Mouse (Mus musculus) heart, embryonic 14.5 days (tissue): ENCODE results near the gene Zbtb25. TPM values are rescaled to one million over a fixed set of nuclear protein-coding genes. Genes with fewer than 3 reads are reported as not detected.

Experiments used
- ATAC-seq: fragments of 200-750 bp; cut with Nextera tagmentation; 2 replicates; pipeline ENCODE4 v1.8.0; 2017; ENCODE audit warnings: low read depth, moderate TSS enrichment; ENCODE audit not compliant: insufficient number of reproducible peaks, insufficient read depth, low FRiP score
- H3K27ac ChIP-seq, 2 experiments: fragments of 200-500 bp in 1 of 2; fragments of 300-500 bp in 1 of 2; sonication (generic) in 1 of 2; replicated peaks in 1 of 2; 2 replicates each; pipeline ENCODE4 v1.5.1; 2012 to 2014; ENCODE audit warnings: low read depth in 2 of 2, low read length in 2 of 2, control low read depth in 1 of 2, mild to moderate bottlenecking in 1 of 2, mixed read lengths in 1 of 2; ENCODE audit not compliant: control insufficient read depth in 1 of 2, insufficient read depth in 1 of 2
- H3K27me3 ChIP-seq: fragments of 300-500 bp; sonication (generic); 2 replicates; pipeline ENCODE4 v1.6.1; 2014; ENCODE audit warnings: mild to moderate bottlenecking, low read length, control low read depth; ENCODE audit not compliant: control insufficient read depth, insufficient read depth
- H3K36me3 ChIP-seq: fragments of 300-500 bp; sonication (generic); 2 replicates; pipeline ENCODE4 v1.6.1; 2014; ENCODE audit warnings: mild to moderate bottlenecking, control low read depth, low read length, mixed read lengths; ENCODE audit not compliant: control insufficient read depth, insufficient read depth
- H3K4me1 ChIP-seq, 2 experiments: fragments of 200-500 bp in 1 of 2; fragments of 300-500 bp in 1 of 2; sonication (generic) in 1 of 2; 2 replicates each; pipeline ENCODE4 v1.6.1; 2012 to 2014; ENCODE audit warnings: low read length in 2 of 2, control low read depth in 1 of 2, mixed read lengths in 1 of 2; ENCODE audit not compliant: control insufficient read depth in 2 of 2, insufficient read depth in 2 of 2
- H3K4me2 ChIP-seq: fragments of 300-500 bp; sonication (generic); 2 replicates; pipeline ENCODE4 v1.6.1; 2014; ENCODE audit warnings: mild to moderate bottlenecking, low read length
- H3K4me3 ChIP-seq, 2 experiments: fragments of 200-500 bp in 1 of 2; fragments of 300-500 bp in 1 of 2; sonication (generic) in 1 of 2; 2 replicates each; pipeline ENCODE4 v1.5.1; 2012 to 2014; ENCODE audit warnings: low read length in 2 of 2, mild to moderate bottlenecking in 2 of 2, control low read depth in 1 of 2, low read depth in 1 of 2, moderate library complexity in 1 of 2; ENCODE audit not compliant: control insufficient read depth in 1 of 2, insufficient read depth in 1 of 2
- H3K9ac ChIP-seq: fragments of 300-500 bp; sonication (generic); 2 replicates; pipeline ENCODE4 v1.6.1; 2014; ENCODE audit warnings: mild to moderate bottlenecking, low read length
- H3K9me3 ChIP-seq: fragments of 300-500 bp; sonication (generic); 2 replicates; pipeline ENCODE4 v1.6.1; 2016; ENCODE audit warnings: low read length, control low read depth; ENCODE audit not compliant: control insufficient read depth
- WGBS: fragments of 180-500 bp; shearing (Covaris S2); extraction: QIAGEN DNeasy Blood & Tissue Kit; methylation state at CpG from one replicate; pipeline ENCODE4 v1.1.7; 2014; 5-methylcytosine and 5-hydroxymethylcytosine counted together
- polyA plus RNA-seq: library from polyadenylated mRNA; unstranded; fragments of >200 nt; fragmentation: Nextera tagmentation; extraction: Ambion mirVana; gene quantifications from 2 replicates; pipeline ENCODE4 v1.2.1, GENCODE M21; 2014

Zbtb25 gene
- 12.1 and 14.4 TPM in 2 replicates for polyA plus RNA-seq

DNA sequence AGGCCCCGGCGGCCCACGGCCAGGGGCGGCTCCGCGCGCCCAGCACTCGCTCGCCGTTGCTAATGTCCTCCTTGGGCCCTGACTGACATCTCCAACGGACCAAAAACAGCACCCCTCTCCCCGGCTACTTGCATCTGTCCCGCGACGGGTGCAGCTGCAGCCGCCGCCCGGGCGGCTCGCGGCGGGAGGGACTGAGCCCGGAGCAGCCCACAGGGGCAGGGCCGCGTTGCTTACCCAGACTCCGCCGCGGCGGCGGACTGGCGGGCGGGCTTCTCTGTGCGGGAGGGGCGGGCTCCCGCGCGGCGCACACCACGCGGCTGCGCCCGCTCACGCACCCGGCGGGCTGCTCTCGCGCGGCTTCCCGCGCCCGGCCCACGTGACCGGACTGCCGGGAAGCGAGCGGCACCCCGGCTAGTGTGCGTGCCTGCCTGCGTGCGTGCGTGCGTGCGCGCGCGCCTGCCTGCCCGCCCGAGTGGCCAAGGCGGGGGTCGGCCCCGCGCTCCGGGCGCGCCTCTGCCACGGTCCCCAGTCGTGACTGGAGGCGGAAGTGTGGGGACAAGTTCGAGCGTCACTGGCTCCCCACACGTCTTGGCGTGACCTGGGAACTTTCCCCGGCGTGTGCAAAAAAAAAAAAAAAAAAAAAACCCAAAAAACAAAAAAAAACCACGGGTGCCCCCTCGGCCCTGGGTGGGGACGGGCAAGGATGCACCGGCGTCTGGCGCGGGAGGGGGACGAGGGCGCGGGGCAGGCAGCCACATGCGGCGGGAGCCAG lies at the start of gene Zbtb25:
Gene Zbtb25, minus strand, starts transcription at position 397 of the 772 bp plus-strand sequence.
- peak; percentile 72 for ATAC-seq
- H3K9me3 ChIP-seq, result no peaks in the 10 kb centered on the region
- H3K36me3 ChIP-seq, result no peaks in the 10 kb centered on the region
- H3K4me3 ChIP-seq, result peak within 1 kb of the TSS; percentile 90 to 96
- WGBS, result 0% methylated on average over 86 of the region's 96 CpGs
- no peaks in the 10 kb centered on the region for H3K27me3 ChIP-seq
- H3K27ac ChIP-seq, result peak within 1 kb of the TSS; percentile 98 to 100
- H3K9ac ChIP-seq, result peak within 1 kb of the TSS; percentile 99
- peaks cover 15 to 47% of the 10 kb centered on the region in 2 experiments for H3K4me1 ChIP-seq
- peak within 1 kb of the TSS; percentile 96 for H3K4me2 ChIP-seq

DNA sequence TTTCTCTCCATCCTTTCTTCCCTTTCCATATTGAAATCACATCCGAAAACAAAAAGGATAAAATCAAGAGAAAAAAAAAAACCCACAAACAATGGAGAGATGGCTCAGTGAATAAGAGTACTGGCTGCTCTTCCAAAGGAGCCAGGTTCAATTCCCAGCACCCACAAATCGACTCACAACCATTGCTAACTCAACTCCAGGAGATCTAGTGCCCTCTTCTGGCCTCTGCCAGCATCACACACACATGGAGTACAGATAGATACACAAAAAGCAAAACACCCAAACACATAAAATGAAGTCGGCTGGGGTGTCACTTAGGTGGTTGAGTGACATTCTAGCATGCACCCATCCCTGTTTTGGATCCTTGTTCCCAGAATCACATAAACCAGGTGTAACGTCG lies 48.9 kb upstream of the Zbtb25 start:
- no peak for ATAC-seq
- no peaks in the 10 kb centered on the region for H3K9me3 ChIP-seq
- H3K4me2 ChIP-seq, result no peak overlapping the region
- no peak overlapping the region for H3K27ac ChIP-seq
- peaks cover 4 to 8% of the 10 kb centered on the region in 2 experiments; a peak in 2 of 4 replicates for H3K4me1 ChIP-seq
- H3K27me3 ChIP-seq, result no peaks in the 10 kb centered on the region
- H3K9ac ChIP-seq, result no peak overlapping the region
- H3K4me3 ChIP-seq, result no peak overlapping the region
- no peaks in the 10 kb centered on the region for H3K36me3 ChIP-seq
- WGBS, result 87% methylated on average over 5 of the region's 5 CpGs

- Histone ChIP-seq H3K27me3 (no peaks in the 10 kb centered on the region), H3K9ac (peak within 1 kb of the TSS; percentile 60), H3K36me3 (no peaks in the 10 kb centered on the region), H3K27ac (no peak within 1 kb of the TSS), H3K4me3 (peak within 1 kb of the TSS; percentile 43 to 57), H3K4me1 (peaks cover 4 to 8% of the 10 kb centered on the region in 2 experiments; a peak in 2 of 4 replicates), H3K4me2 (peak within 1 kb of the TSS; percentile 76), H3K9me3 (no peaks in the 10 kb centered on the region)
- ATAC-seq, result peak; percentile 71
- WGBS, result under 1% methylated on average over 37 of the region's 37 CpGs
Measured at GRCm38 (mm10) chr12:76417433-76417854, 48.0 kb upstream of the Zbtb25 start, which contains the start of gene Ppp1r36. Gene Ppp1r36, plus strand, starts transcription at chr12:76417538.

DNA sequence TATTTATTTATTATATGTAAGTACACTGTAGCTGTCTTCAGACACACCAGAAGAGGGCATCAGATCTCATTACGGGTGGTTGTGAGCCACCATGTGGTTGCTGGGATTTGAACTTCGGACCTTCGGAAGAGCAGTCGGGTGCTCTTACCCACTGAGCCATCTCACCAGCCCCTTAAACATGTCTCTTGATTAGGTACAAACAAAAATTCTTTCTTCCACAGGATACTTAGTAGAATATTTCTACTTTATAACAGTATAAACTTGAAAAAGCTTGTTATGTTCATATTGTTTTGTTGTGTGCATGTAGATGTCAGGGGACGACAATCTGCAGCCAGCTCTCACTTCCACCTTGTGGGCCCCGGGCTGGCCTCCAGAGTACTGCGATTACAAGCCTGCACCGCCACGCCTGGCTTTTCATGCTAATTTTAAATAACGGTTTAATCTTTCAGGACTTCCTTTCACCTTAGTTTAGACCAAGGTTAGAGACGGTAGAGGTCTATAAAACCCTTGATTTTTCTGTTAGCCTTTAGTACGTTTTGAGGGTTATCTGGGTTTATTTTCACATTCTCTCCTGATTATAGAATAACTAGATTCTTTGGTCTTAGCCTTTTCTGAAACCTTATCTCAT lies 46.1 kb upstream of the Zbtb25 start:
- Histone ChIP-seq H3K27me3 (no peaks in the 10 kb centered on the region), H3K9me3 (no peaks in the 10 kb centered on the region), H3K4me2 (no peak overlapping the region), H3K27ac (no peak overlapping the region), H3K9ac (no peak overlapping the region), H3K4me3 (no peak overlapping the region), H3K4me1 (peaks cover 4 to 8% of the 10 kb centered on the region in 2 experiments; a peak in 2 of 4 replicates), H3K36me3 (no peaks in the 10 kb centered on the region)
- 60% methylated on average over 11 of the region's 12 CpGs for WGBS
- no peak for ATAC-seq

DNA sequence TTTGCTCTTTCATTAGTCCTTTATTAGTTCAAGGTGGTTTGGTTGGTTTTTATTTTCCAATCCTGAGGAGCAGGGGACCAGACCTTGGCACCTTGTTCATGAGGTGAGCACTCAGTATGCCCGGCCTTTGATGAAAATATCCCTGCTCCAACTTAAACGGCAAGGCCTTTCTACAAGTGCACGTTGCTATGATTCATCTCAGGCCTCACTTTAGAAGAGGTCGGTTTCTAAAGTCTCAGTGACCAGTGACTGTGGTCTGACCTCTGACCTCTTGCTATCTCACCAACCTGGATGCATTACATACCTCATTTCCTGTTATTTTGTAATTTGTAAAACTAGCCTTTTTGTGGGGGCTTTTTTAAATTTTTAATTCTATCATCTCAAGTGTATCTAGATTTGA lies 39.8 kb upstream of the Zbtb25 start:
- H3K9me3 ChIP-seq, result no peaks in the 10 kb centered on the region
- no peak for ATAC-seq
- H3K9ac ChIP-seq, result no peak overlapping the region
- H3K4me1 ChIP-seq, result peaks cover 16 to 17% of the 10 kb centered on the region in 2 experiments
- no peaks in the 10 kb centered on the region for H3K36me3 ChIP-seq
- 57% methylated on average over 4 of the region's 4 CpGs for WGBS
- no peak overlapping the region for H3K27ac ChIP-seq
- no peak overlapping the region for H3K4me3 ChIP-seq
- H3K27me3 ChIP-seq, result peaks cover 9% of the 10 kb centered on the region
- H3K4me2 ChIP-seq, result no peak overlapping the region

DNA sequence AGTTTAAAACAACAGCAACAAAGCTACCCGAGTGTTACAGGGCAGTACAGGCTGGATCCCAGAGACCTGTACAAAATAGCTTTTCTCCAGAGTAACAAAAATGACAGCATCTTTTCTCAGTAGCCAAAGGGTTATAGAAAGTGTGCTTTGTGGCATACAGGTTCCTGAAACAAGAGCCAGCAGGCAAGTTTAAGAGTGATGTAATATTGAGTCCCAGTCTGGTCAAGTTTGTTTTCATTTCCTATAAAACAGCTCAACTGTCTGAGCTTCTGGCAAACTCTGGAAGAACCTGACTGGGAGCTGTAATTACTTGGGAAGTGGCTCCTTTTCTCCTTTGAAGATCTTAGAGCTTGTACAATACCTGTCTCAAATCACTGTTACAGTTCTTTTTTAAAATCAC lies 37.8 kb upstream of the Zbtb25 start:
- H3K4me2 ChIP-seq, result no peak overlapping the region
- no peak for ATAC-seq
- no peaks in the 10 kb centered on the region for H3K9me3 ChIP-seq
- WGBS, result 61% methylated on average over 1 of the region's 1 CpGs
- no peaks in the 10 kb centered on the region for H3K36me3 ChIP-seq
- no peak overlapping the region for H3K9ac ChIP-seq
- peaks cover 9% of the 10 kb centered on the region for H3K27me3 ChIP-seq
- H3K4me3 ChIP-seq, result no peak overlapping the region
- H3K4me1 ChIP-seq, result peaks cover 18 to 21% of the 10 kb centered on the region in 2 experiments
- no peak overlapping the region for H3K27ac ChIP-seq

- ATAC-seq, result no peak
- Histone ChIP-seq H3K27me3 (peaks cover 9% of the 10 kb centered on the region), H3K9me3 (no peaks in the 10 kb centered on the region), H3K9ac (peak overlapping the region; percentile 55), H3K36me3 (no peaks in the 10 kb centered on the region), H3K4me2 (peak overlapping the region; percentile 72), H3K4me1 (peaks cover 18 to 21% of the 10 kb centered on the region in 2 experiments), H3K27ac (no peak overlapping the region), H3K4me3 (peak overlapping the region; percentile 67 to 98)
- under 1% methylated on average over 23 of the region's 23 CpGs for WGBS
Measured at GRCm38 (mm10) chr12:76405971-76406370, 36.6 kb upstream of the Zbtb25 start.
